Mouse (Mus musculus): ENCODE results near the gene Msto1. TPM values are rescaled to one million over a fixed set of nuclear protein-coding genes. Genes with fewer than 3 reads are reported as not detected.
A peak's percentile ranks its signal among the peaks of the same experiment; 100 is the strongest.
"Not testable (repeated sequence)": the region's sequence is repeated elsewhere in the genome, so short reads cannot be mapped to it uniquely, and the experiment has no call there.

Msto1 gene
- polyA plus RNA-seq, 1 experiment from 2014 or later = 45.7 TPM

DNA sequence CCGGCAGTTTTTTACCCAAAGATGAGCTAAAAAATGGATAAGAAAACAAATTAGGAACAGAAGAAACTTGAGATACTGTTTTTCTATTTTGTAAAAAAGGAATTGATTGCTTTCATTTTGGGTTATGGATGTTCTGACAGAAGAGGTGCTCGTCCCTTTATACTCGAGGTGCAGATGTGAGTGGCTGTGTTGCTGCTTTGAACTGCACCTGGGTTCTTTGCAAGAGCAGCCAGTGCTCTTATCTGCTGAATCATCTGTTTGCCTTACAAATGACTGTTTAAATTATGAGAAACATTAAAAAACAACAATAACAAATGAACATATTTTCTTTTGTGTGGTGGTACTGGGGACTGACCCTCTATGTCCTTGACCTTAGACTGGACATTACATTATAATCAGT, 15.7 kb upstream of the Msto1 start:
- Histone ChIP-seq H3K4me3 (no peak overlapping the region), H3K27ac (no peak overlapping the region), H3K4me1 (no peaks in the 10 kb centered on the region), H3K27me3 (no peaks in the 10 kb centered on the region), H3K9me3 (no peaks in the 10 kb centered on the region), H3K4me2 (replicated peaks) (no peak overlapping the region), H3K9ac (no peak overlapping the region), H3K36me3 (peaks cover 99% of the 10 kb centered on the region)
- ATAC-seq (ENCODE audit: low FRiP score, low read depth) = no peak
- 77% methylated on average over 3 of the region's 3 CpGs for WGBS

GRCm38 (mm10) chr3:88925651-88926050, 11.9 kb upstream of the Msto1 start:
- no peak overlapping the region for H3K4me3 ChIP-seq
- no peaks in the 10 kb centered on the region for H3K4me1 ChIP-seq
- WGBS = 90% methylated on average over 2 of the region's 2 CpGs
- H3K4me2 ChIP-seq (replicated peaks) = no peak overlapping the region
- peaks cover 6% of the 10 kb centered on the region; the same call in 1 of the 2 replicates for H3K9me3 ChIP-seq
- peaks cover 100% of the 10 kb centered on the region for H3K36me3 ChIP-seq
- H3K9ac ChIP-seq = no peak overlapping the region
- H3K27me3 ChIP-seq = no peaks in the 10 kb centered on the region
- H3K27ac ChIP-seq = no peak overlapping the region
- ATAC-seq (ENCODE audit: low FRiP score, low read depth) = no peak

GRCm38 (mm10) chr3:88923989-88924591, 10.3 kb upstream of the Msto1 start:
- WGBS = 91% methylated on average over 8 of the region's 8 CpGs
- Histone ChIP-seq H3K4me2 (replicated peaks) (no peak overlapping the region), H3K36me3 (peaks cover 92% of the 10 kb centered on the region), H3K9ac (no peak overlapping the region), H3K9me3 (peaks cover 6% of the 10 kb centered on the region; the same call in 1 of the 2 replicates), H3K27ac (no peak overlapping the region), H3K4me1 (no peaks in the 10 kb centered on the region), H3K4me3 (no peak overlapping the region), H3K27me3 (no peaks in the 10 kb centered on the region)
- ATAC-seq (ENCODE audit: low FRiP score, low read depth) = no peak

- Histone ChIP-seq H3K9me3 (peaks cover 6% of the 10 kb centered on the region; the same call in 1 of the 2 replicates), H3K4me2 (replicated peaks) (no peak overlapping the region), H3K9ac (no peak overlapping the region), H3K4me1 (no peaks in the 10 kb centered on the region), H3K27me3 (no peaks in the 10 kb centered on the region), H3K4me3 (no peak overlapping the region), H3K27ac (no peak overlapping the region), H3K36me3 (peaks cover 65% of the 10 kb centered on the region)
- ATAC-seq (ENCODE audit: low FRiP score, low read depth) = no peak
- WGBS = 91% methylated on average over 9 of the region's 9 CpGs
Measured at GRCm38 (mm10) chr3:88921411-88921810, 7.6 kb upstream of the Msto1 start.

DNA sequence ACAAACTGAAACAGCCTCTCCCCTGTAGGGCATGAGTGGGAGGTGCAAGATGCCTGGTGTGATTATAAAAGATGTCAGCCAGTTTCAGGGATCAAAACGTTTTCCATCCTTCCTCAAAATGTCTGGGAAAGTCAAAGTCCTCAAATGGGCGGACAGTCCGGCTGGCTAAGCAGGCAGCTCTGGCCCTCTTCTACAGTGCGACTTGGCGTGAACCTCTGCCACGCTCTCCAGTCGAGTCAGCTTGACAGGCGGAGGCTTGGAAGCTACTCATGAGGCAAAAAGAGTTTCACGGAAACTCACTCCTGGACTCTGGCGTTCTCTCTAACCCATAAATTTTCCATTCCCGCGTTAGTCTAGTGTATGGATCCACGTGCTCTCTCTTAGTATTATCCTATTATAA, 5.2 kb upstream of the Msto1 start:
- Histone ChIP-seq H3K27ac (no peak overlapping the region), H3K4me2 (replicated peaks) (no peak overlapping the region), H3K27me3 (no peaks in the 10 kb centered on the region), H3K4me3 (no peak overlapping the region), H3K9me3 (peaks cover 6% of the 10 kb centered on the region; the same call in 1 of the 2 replicates), H3K9ac (no peak overlapping the region), H3K36me3 (peaks cover 41% of the 10 kb centered on the region), H3K4me1 (peaks cover 6% of the 10 kb centered on the region)
- no peak for ATAC-seq (ENCODE audit: low FRiP score, low read depth)
- 85% methylated on average over 13 of the region's 13 CpGs for WGBS

- Histone ChIP-seq H3K4me1 (peaks cover 17% of the 10 kb centered on the region), H3K27me3 (no peaks in the 10 kb centered on the region), H3K4me3 (peak overlapping the region; percentile 77), H3K9ac (peak overlapping the region; percentile 88), H3K36me3 (peaks cover 31% of the 10 kb centered on the region), H3K27ac (peak overlapping the region; percentile 83), H3K4me2 (replicated peaks) (peak overlapping the region; percentile 80), H3K9me3 (no peaks in the 10 kb centered on the region)
- no peak; the same call in 1 of the 2 replicates for ATAC-seq (ENCODE audit: low FRiP score, low read depth)
- WGBS = 27% methylated on average over 8 of the region's 8 CpGs
Measured at GRCm38 (mm10) chr3:88914384-88914810, 598 bp upstream of the Msto1 start.

GRCm38 (mm10) chr3:88912585-88912984, 1.2 kb downstream of the Msto1 start:
- H3K9ac ChIP-seq = 0 out of 2 replicates have a peak overlapping the region, but pooled peaks have one; percentile 88
- WGBS = 90% methylated on average over 7 of the region's 7 CpGs
- ATAC-seq (ENCODE audit: low FRiP score, low read depth) = no peak
- H3K4me1 ChIP-seq = peaks cover 17% of the 10 kb centered on the region
- H3K4me2 ChIP-seq (replicated peaks) = peak overlapping the region; percentile 80
- H3K27me3 ChIP-seq = no peaks in the 10 kb centered on the region
- no peaks in the 10 kb centered on the region for H3K9me3 ChIP-seq
- H3K36me3 ChIP-seq = peaks cover 49% of the 10 kb centered on the region
- no peak overlapping the region for H3K27ac ChIP-seq
- H3K4me3 ChIP-seq = peak overlapping the region; percentile 77; the same call in 1 of the 2 replicates

- H3K36me3 ChIP-seq = peaks cover 98% of the 10 kb centered on the region
- WGBS = 87% methylated on average over 6 of the region's 6 CpGs
- H3K9me3 ChIP-seq = no peaks in the 10 kb centered on the region
- H3K4me1 ChIP-seq = peaks cover 4% of the 10 kb centered on the region; the same call in 1 of the 2 replicates
- ATAC-seq (ENCODE audit: low FRiP score, low read depth) = no peak
- no peak overlapping the region for H3K4me3 ChIP-seq
- H3K4me2 ChIP-seq (replicated peaks) = no peak overlapping the region
- H3K27me3 ChIP-seq = no peaks in the 10 kb centered on the region
- H3K9ac ChIP-seq = no peak overlapping the region
- no peak overlapping the region for H3K27ac ChIP-seq
Measured at GRCm38 (mm10) chr3:88906393-88907159, 7.2 kb downstream of the Msto1 start.

GRCm38 (mm10) chr3:88905741-88906140, 8.1 kb downstream of the Msto1 start:
- Histone ChIP-seq H3K36me3 (peaks cover 96% of the 10 kb centered on the region), H3K4me1 (peaks cover 4% of the 10 kb centered on the region; the same call in 1 of the 2 replicates), H3K27ac (no peak overlapping the region), H3K27me3 (no peaks in the 10 kb centered on the region), H3K4me2 (replicated peaks) (no peak overlapping the region), H3K4me3 (no peak overlapping the region), H3K9me3 (no peaks in the 10 kb centered on the region), H3K9ac (no peak overlapping the region)
- no peak for ATAC-seq (ENCODE audit: low FRiP score, low read depth)
- WGBS = 90% methylated on average over 2 of the region's 2 CpGs

GRCm38 (mm10) chr3:88905209-88905608, 8.6 kb downstream of the Msto1 start:
- H3K4me1 ChIP-seq = peaks cover 4% of the 10 kb centered on the region; the same call in 1 of the 2 replicates
- no peak overlapping the region for H3K4me2 ChIP-seq (replicated peaks)
- no peak overlapping the region for H3K9ac ChIP-seq
- no peak for ATAC-seq (ENCODE audit: low FRiP score, low read depth)
- peaks cover 95% of the 10 kb centered on the region for H3K36me3 ChIP-seq
- WGBS = 88% methylated on average over 6 of the region's 6 CpGs
- no peaks in the 10 kb centered on the region for H3K27me3 ChIP-seq
- no peaks in the 10 kb centered on the region for H3K9me3 ChIP-seq
- H3K27ac ChIP-seq = no peak overlapping the region
- H3K4me3 ChIP-seq = no peak overlapping the region

DNA sequence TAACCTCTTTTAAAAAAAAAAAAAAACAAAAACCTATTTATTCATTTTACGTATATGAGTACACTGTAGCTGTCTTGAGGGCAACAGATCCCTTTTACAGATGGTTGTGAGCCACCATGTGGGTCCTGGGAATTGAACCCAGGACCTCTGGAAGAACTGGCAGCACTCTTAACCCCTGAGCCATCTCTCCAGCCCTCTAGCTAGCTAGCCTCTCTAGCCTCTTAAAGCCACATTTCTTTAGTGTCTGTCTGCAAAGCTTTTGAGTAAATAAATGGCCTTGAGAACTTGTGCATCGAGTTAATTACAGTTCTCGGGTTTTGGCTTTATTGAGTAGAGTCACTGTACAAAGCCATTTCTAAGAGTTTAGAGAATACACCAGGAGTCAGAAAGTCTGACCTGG, 9.0 kb downstream of the Msto1 start:
- no peak overlapping the region for H3K27ac ChIP-seq
- ATAC-seq (ENCODE audit: low FRiP score, low read depth) = no peak

DNA sequence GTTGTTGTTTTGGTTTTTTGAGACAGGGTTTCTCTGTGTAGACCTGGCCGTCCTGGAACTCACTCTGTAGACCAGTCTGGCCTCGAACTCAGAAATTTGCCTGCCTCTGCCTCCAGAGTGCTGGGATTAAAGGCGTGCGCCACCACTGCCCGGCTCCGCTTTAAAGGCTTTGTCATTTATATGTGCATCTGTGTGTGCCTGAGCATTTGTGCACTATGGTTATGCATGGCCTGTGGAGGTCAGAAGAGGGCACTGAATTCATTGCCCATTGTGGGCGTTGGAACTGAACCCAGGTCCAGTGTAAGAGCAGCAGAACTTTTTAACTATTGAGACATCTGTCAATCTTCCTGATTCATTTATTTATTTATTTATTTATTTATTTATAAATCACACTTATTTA, 20.8 kb downstream of the Msto1 start:
- H3K27me3 ChIP-seq; H3K9me3 ChIP-seq; H3K4me1 ChIP-seq; H3K27ac ChIP-seq; ATAC-seq (ENCODE audit: low FRiP score, low read depth); H3K9ac ChIP-seq; H3K4me3 ChIP-seq; H3K4me2 ChIP-seq (replicated peaks): not testable (repeated sequence)
- 96% methylated on average over 7 of the region's 7 CpGs for WGBS
- peaks cover 29% of the 10 kb centered on the region for H3K36me3 ChIP-seq

More for the DNA sequence above, 9.0 kb downstream of the Msto1 start:
- Histone ChIP-seq H3K4me2 (replicated peaks) (no peak overlapping the region), H3K9ac (no peak overlapping the region), H3K4me1 (peaks cover 4% of the 10 kb centered on the region; the same call in 1 of the 2 replicates), H3K4me3 (no peak overlapping the region), H3K9me3 (no peaks in the 10 kb centered on the region), H3K27me3 (no peaks in the 10 kb centered on the region), H3K36me3 (peaks cover 92% of the 10 kb centered on the region)
- 88% methylated on average over 3 of the region's 3 CpGs for whole genome bisulfite sequencing
